Mouse (Mus musculus): ENCODE results near the gene Irf7.

DNA sequence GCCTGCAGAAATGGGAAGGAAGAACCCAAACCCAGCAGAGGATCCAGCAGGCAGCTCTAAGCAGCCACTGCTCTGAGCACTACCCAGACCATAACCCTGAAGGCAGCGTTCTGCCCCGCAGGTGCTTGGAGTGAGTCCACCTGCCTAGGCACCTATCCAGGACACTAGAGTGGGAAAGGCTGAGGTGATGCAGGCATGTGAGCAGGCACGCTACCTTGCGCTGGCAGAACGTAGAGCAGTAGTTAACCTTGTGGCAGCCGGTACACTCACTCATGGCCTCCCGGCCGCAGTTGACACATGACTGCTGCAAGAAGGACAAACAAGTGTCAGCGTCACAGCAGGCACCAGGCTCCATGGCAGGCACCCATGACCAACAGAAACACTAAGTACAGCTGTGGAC lies 35.1 kb upstream of the Irf7 start:
- TF ChIP-seq EP300 (IDR thresholded peaks at IDR 0.05; ENCODE audit: low read depth) = no peak
- no peak for TF ChIP-seq CTCF (IDR thresholded peaks at IDR 0.05; ENCODE audit: low read depth)

All from heart, postnatal 0 days (tissue).